Mouse (Mus musculus): Measurements from ENCODE around the gene Apba3. TPM values are rescaled to one million over a fixed set of nuclear protein-coding genes. Genes with fewer than 3 reads are reported as not detected.

Gene Apba3
- polyA plus RNA-seq, 1 experiment from 2014 or later: 61.6 TPM

DNA sequence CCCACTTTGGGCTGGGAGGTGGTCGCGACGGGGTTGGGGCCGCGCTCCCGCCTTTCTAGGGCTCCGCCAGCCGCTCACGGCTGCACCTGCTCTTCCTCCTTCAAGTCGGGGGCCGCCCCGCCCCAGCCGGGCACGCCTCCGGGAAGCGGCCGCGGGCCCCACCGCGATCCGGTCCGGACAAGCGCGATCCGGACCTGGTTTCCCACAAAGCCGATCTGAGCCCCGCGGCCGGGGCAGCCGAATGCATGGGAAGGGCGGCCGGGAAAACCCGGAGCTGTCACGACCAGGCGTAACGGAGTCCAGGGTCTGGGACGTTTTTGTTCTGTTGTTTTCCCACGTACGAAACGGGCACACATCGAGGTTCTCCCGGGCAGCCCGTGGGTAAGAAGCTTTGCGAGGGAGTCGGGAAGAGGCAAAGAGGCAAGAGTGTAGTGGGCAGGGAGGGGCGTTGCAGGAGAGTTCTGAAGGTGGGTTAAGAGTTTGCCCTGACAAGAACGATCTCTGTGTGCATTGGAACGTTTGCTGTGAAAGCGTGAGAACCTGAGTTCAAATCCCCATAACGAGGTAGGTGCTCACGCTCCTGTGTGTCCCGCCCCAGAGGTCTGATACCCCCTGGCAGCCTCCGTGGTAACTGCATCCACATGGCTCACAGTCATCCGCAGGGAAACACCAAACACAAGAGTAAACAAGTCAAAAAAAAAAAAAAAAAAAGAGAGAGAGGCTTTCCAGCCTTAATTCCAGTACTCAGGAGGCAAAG, 19.1 kb downstream of the Apba3 start:
- WGBS: 1% methylated on average over 54 of the region's 54 CpGs
- peak overlapping the region; percentile 71 for H3K9ac ChIP-seq (ENCODE audit: low read length)
- no peaks in the 10 kb centered on the region for H3K36me3 ChIP-seq (ENCODE audit: control insufficient read depth, insufficient read depth, low read length)
- ATAC-seq (ENCODE audit: insufficient read depth, low FRiP score): peak; percentile 60
- H3K27ac ChIP-seq (ENCODE audit: low read length): peak overlapping the region; percentile 84
- peaks cover 14% of the 10 kb centered on the region for H3K27me3 ChIP-seq (ENCODE audit: control insufficient read depth, insufficient read depth, low read length)
- peak overlapping the region; percentile 51 for H3K4me3 ChIP-seq (replicated peaks; ENCODE audit: low read length)
- H3K4me2 ChIP-seq (ENCODE audit: low read depth, low read length): peak overlapping the region; percentile 62
- no peaks in the 10 kb centered on the region for H3K9me3 ChIP-seq (replicated peaks; ENCODE audit: control insufficient read depth, low read length)
- H3K4me1 ChIP-seq (ENCODE audit: control insufficient read depth, insufficient read depth, low read length): peaks cover 29% of the 10 kb centered on the region

GRCm38 (mm10) chr10:81286586-81286985, 19.8 kb downstream of the Apba3 start:
- no peak overlapping the region for H3K4me3 ChIP-seq (replicated peaks; ENCODE audit: low read length)
- no peaks in the 10 kb centered on the region for H3K36me3 ChIP-seq (ENCODE audit: control insufficient read depth, insufficient read depth, low read length)
- peak overlapping the region; percentile 67 for H3K9ac ChIP-seq (ENCODE audit: low read length)
- peaks cover 35% of the 10 kb centered on the region for H3K4me1 ChIP-seq (ENCODE audit: control insufficient read depth, insufficient read depth, low read length)
- no peak for ATAC-seq (ENCODE audit: insufficient read depth, low FRiP score)
- H3K9me3 ChIP-seq (replicated peaks; ENCODE audit: control insufficient read depth, low read length): no peaks in the 10 kb centered on the region
- H3K4me2 ChIP-seq (ENCODE audit: low read depth, low read length): peak overlapping the region; percentile 62; the same call in 1 of the 2 replicates
- H3K27me3 ChIP-seq (ENCODE audit: control insufficient read depth, insufficient read depth, low read length): peaks cover 14% of the 10 kb centered on the region
- peak overlapping the region; percentile 84 for H3K27ac ChIP-seq (ENCODE audit: low read length)
- WGBS: 24% methylated on average over 6 of the region's 6 CpGs

DNA sequence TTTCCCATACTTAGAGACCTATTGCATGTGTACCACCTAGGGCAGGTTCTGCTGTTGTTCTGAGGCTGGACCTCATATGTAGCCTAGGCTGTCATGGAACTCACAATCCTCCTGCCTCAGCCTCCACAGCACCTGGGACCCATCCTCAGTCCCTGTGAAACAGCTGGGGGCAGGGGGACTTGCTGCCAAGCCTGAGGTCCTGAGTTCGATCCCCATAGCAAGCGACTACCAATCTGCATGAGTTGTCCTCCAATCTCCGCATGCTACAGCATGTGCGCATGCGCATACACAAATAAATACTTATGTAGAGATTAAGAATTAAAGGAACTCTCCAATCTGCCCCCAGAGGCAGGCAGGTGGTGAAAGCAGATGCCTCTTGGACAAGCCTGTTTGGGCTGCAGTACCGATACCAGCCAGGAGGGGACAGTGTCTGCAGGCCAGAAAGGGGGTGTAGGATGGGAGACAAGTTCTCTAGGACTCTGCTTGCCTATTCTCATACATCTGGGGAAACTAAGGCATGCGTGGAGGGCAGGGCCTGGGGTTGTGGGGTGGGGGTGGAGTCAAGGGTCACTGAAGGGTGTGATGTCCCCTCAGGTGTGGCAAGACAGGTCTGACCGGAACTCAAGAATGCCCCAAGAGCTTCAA, 20.9 kb downstream of the Apba3 start:
- H3K27ac ChIP-seq (ENCODE audit: low read length): peak overlapping the region; percentile 84; the same call in 1 of the 2 replicates
- WGBS: 58% methylated on average over 8 of the region's 8 CpGs

DNA sequence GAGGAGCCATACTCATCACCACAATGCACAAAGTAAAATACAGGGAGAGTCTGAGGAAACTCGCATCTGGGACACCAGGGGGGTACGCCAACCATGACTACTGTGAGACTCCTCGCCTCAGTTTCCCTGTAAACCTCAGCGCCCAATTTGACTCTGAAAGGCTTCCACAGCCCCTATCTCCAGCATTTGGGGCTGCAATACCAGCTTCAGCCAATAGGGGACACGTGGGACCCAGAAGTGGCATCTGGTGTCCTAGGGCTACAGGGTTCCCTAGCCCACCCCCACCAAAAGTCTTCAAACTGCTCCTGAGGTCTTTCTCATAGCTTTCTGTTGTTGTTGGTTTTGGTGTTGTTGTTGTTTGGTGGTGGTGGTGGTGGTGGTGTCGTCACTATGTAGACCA, 21.8 kb downstream of the Apba3 start:
- H3K4me3 ChIP-seq (replicated peaks; ENCODE audit: low read length): no peak overlapping the region
- peaks cover 14% of the 10 kb centered on the region for H3K27me3 ChIP-seq (ENCODE audit: control insufficient read depth, insufficient read depth, low read length)
- no peak overlapping the region for H3K27ac ChIP-seq (ENCODE audit: low read length)
- WGBS: 30% methylated on average over 6 of the region's 6 CpGs
- H3K4me2 ChIP-seq (ENCODE audit: low read depth, low read length): peak overlapping the region; percentile 25; the same call in 1 of the 2 replicates
- no peaks in the 10 kb centered on the region for H3K9me3 ChIP-seq (replicated peaks; ENCODE audit: control insufficient read depth, low read length)
- H3K4me1 ChIP-seq (ENCODE audit: control insufficient read depth, insufficient read depth, low read length): peaks cover 36% of the 10 kb centered on the region
- no peak for ATAC-seq (ENCODE audit: insufficient read depth, low FRiP score)
- H3K9ac ChIP-seq (ENCODE audit: low read length): no peak overlapping the region
- no peaks in the 10 kb centered on the region for H3K36me3 ChIP-seq (ENCODE audit: control insufficient read depth, insufficient read depth, low read length)

More for the DNA sequence above, 20.9 kb downstream of the Apba3 start:
- Histone ChIP-seq H3K27me3 (ENCODE audit: control insufficient read depth, insufficient read depth, low read length) (peaks cover 14% of the 10 kb centered on the region), H3K4me2 (ENCODE audit: low read depth, low read length) (0 out of 2 replicates have a peak overlapping the region, but pooled peaks have one; percentile 25), H3K4me1 (ENCODE audit: control insufficient read depth, insufficient read depth, low read length) (peaks cover 35% of the 10 kb centered on the region), H3K9me3 (replicated peaks; ENCODE audit: control insufficient read depth, low read length) (no peaks in the 10 kb centered on the region), H3K36me3 (ENCODE audit: control insufficient read depth, insufficient read depth, low read length) (no peaks in the 10 kb centered on the region), H3K9ac (ENCODE audit: low read length) (peak overlapping the region; percentile 10; the same call in 1 of the 2 replicates), H3K4me3 (replicated peaks; ENCODE audit: low read length) (no peak overlapping the region)
- ATAC-seq (ENCODE audit: insufficient read depth, low FRiP score): no peak

DNA sequence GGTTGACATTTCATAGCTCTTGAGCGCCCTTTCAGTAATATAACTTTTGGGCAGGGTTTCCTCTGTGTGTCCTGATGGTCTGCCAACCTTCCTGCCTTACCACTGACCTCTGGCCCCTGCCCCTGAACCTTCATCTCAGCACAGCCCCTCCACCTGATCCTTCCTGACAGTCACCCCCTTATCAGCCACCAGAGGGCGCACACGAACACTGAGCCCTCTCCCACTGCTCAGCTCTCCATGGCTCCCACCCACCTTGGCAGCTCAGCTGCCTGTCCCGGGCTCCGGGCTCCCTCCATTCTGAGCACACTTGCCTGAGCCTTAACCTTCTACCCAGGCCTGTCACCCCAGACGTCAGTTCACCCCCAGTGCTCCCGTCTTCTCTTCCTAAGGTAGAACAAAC, 22.5 kb downstream of the Apba3 start:
- under 1% methylated on average over 7 of the region's 7 CpGs for WGBS
- H3K4me1 ChIP-seq (ENCODE audit: control insufficient read depth, insufficient read depth, low read length): peaks cover 39% of the 10 kb centered on the region
- H3K4me3 ChIP-seq (replicated peaks; ENCODE audit: low read length): peak overlapping the region; percentile 47
- no peaks in the 10 kb centered on the region for H3K36me3 ChIP-seq (ENCODE audit: control insufficient read depth, insufficient read depth, low read length)
- H3K4me2 ChIP-seq (ENCODE audit: low read depth, low read length): peak overlapping the region; percentile 45
- ATAC-seq (ENCODE audit: insufficient read depth, low FRiP score): no peak
- H3K27me3 ChIP-seq (ENCODE audit: control insufficient read depth, insufficient read depth, low read length): peaks cover 12% of the 10 kb centered on the region
- peak overlapping the region; percentile 66 for H3K9ac ChIP-seq (ENCODE audit: low read length)
- no peaks in the 10 kb centered on the region for H3K9me3 ChIP-seq (replicated peaks; ENCODE audit: control insufficient read depth, low read length)
- peak overlapping the region; percentile 94 for H3K27ac ChIP-seq (ENCODE audit: low read length)

GRCm38 (mm10) chr10:81289811-81290210, 23.1 kb downstream of the Apba3 start:
- H3K36me3 ChIP-seq (ENCODE audit: control insufficient read depth, insufficient read depth, low read length): no peaks in the 10 kb centered on the region
- peak overlapping the region; percentile 66 for H3K9ac ChIP-seq (ENCODE audit: low read length)
- H3K4me1 ChIP-seq (ENCODE audit: control insufficient read depth, insufficient read depth, low read length): peaks cover 40% of the 10 kb centered on the region
- peak overlapping the region; percentile 47 for H3K4me3 ChIP-seq (replicated peaks; ENCODE audit: low read length)
- peaks cover 7% of the 10 kb centered on the region for H3K27me3 ChIP-seq (ENCODE audit: control insufficient read depth, insufficient read depth, low read length)
- H3K27ac ChIP-seq (ENCODE audit: low read length): peak overlapping the region; percentile 94
- no peak for ATAC-seq (ENCODE audit: insufficient read depth, low FRiP score)
- 41% methylated on average over 14 of the region's 14 CpGs for WGBS
- H3K4me2 ChIP-seq (ENCODE audit: low read depth, low read length): peak overlapping the region; percentile 45
- no peaks in the 10 kb centered on the region for H3K9me3 ChIP-seq (replicated peaks; ENCODE audit: control insufficient read depth, low read length)

DNA sequence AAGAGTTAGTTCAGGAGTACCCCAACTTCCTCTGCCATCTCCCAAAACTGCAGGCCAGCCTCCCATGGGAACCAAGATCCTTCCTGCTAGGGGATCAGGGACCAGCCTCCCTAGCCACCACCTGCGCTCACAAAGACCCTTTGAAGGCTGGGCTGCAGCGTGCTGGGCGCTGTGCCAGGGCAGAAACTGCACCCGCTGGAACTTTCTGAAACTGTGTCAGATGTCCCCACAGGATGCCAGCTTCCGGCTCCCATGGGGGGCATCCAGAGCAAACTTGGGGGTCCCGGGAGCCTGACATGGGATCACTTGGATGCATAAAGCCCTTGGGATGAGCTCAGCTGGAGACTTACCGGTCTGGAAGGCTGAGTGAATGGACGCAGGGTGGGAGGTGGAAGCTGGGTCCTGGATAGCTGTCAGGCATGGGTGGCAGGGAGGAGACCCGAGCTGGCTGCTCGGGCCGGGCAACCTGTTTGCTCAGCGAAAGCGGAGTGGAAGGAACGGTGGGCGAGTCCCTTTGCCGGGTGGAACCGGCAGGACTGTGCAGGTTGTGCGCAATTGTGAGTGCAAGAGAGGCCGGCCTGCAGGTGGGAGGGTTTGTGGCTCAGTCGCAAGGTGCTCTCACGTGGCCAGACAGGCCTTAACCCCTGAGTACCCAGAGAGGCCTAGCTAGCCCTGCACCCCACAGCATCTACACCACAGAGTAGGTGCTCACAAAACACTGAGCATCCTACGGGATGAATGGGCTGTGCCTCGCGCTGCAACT, 24.1 kb downstream of the Apba3 start:
- Histone ChIP-seq H3K9me3 (replicated peaks; ENCODE audit: control insufficient read depth, low read length) (no peaks in the 10 kb centered on the region), H3K9ac (ENCODE audit: low read length) (peak overlapping the region; percentile 66), H3K4me1 (ENCODE audit: control insufficient read depth, insufficient read depth, low read length) (peaks cover 40% of the 10 kb centered on the region), H3K36me3 (ENCODE audit: control insufficient read depth, insufficient read depth, low read length) (no peaks in the 10 kb centered on the region), H3K4me3 (replicated peaks; ENCODE audit: low read length) (peak overlapping the region; percentile 47), H3K27ac (ENCODE audit: low read length) (peak overlapping the region; percentile 94), H3K27me3 (ENCODE audit: control insufficient read depth, insufficient read depth, low read length) (no peaks in the 10 kb centered on the region), H3K4me2 (ENCODE audit: low read depth, low read length) (peak overlapping the region; percentile 45)
- 15% methylated on average over 24 of the region's 24 CpGs for WGBS
- ATAC-seq (ENCODE audit: insufficient read depth, low FRiP score): peak; percentile 15; the same call in 1 of the 2 replicates

DNA sequence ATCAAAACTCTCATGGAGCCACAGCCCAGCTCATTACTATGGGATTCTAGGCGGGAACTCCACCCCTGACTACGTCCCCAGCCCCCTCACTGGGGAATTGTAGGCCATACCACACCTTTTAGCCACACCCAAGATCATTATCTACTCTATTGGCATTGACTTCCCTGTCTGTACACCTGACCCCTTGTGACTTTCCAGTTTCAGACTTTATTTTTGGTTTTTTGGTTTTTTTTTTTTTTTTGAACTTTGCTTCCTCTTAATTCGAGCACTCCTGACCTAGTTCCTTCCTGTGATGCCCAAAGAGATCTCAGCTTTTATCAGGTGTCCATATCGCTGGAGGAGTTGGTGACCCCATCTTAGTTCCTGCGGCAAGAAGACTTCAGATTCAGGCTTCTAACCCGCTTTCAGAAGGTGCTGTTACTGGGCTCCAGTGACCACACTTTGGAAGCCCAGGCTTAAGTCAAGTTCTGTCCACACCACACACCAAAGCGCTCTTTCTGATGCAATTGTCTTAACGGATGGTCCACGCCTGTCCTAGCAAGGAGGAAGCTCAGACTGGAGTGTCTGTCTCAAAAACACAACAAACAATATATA, 24.8 kb downstream of the Apba3 start, which contains the start of gene Tjp3:
Gene Tjp3 (minus strand): TSS at position 71 of the 594 bp plus-strand sequence.
- Histone ChIP-seq H3K9ac (ENCODE audit: low read length) (peak within 1 kb of the TSS; percentile 66), H3K4me1 (ENCODE audit: control insufficient read depth, insufficient read depth, low read length) (peaks cover 37% of the 10 kb centered on the region), H3K27me3 (ENCODE audit: control insufficient read depth, insufficient read depth, low read length) (no peaks in the 10 kb centered on the region), H3K4me3 (replicated peaks; ENCODE audit: low read length) (peak within 1 kb of the TSS; percentile 47), H3K9me3 (replicated peaks; ENCODE audit: control insufficient read depth, low read length) (no peaks in the 10 kb centered on the region), H3K27ac (ENCODE audit: low read length) (peak within 1 kb of the TSS; percentile 94), H3K4me2 (ENCODE audit: low read depth, low read length) (peak within 1 kb of the TSS; percentile 45), H3K36me3 (ENCODE audit: control insufficient read depth, insufficient read depth, low read length) (no peaks in the 10 kb centered on the region)
- WGBS: 58% methylated on average over 9 of the region's 9 CpGs
- no peak for ATAC-seq (ENCODE audit: insufficient read depth, low FRiP score)

All from stomach, embryonic 16.5 days (tissue).